14 mouse cellular contexts compared by ENCODE assay signal in the genomic region with DNA sequence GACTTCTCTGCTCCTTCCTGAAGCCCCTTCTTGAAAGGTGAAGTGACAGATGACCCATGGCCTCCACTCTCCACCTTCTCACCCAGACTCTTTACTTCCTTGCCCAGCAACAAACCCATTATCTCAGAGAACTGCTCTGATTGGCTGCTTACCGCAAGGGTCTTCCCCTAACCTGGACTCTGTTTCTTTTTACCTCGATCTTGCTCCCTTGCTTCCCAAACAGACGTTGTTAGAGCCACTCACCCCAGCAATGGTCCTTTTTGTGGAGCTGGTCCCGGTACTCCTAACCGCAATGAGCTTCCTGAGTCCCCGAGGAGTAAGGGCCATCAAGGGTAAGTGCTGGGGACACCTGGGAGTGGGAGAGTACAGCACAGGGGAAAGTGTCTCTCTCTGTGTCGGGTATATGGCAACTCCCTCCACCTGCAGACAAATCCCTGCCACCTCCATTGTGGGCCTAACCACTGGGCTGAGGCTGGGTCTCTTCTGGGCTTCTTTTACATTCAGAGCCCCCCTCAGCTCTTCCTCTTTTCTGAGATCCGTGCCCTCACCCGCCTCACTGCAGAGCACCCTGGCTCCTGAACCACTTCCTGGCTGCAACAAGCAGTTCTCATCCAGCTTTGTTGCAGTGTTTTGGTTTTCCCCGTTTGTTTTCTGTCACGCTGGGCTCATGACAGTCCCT. TPM values are rescaled to one million over a fixed set of nuclear protein-coding genes. Genes with fewer than 3 reads are reported as not detected.
DNase-seq lines count a peak whose midpoint lies in the region; ATAC-seq and TF ChIP-seq lines count a peak whose summit lies in the region.
"Had no signal": no experiment of that assay in that cellular context is flagged by ENCODE, and none has a peak within 500 bp of the region (broad histone marks: within the 10 kb centered on the region; RNA-seq: fewer than 3 reads in every experiment).

A gene (plus strand): TSS at position 144 of the 679 bp plus-strand sequence.

- 32% methylated on average over 11 of the region's 11 CpGs for WGBS in heart, embryonic 12.5 days
- 34% methylated on average over 11 of the region's 11 CpGs for WGBS in heart, embryonic 11.5 days (ENCODE audit: insufficient replicate concordance)
- 37% methylated on average over 11 of the region's 11 CpGs for WGBS in small intestine, adult 2 months
- 31% methylated on average over 11 of the region's 11 CpGs for whole genome bisulfite sequencing in kidney, embryonic 16.5 days

- H3K36me3 ChIP-seq in heart, embryonic 12.5 days = no peaks in the 10 kb centered on the region
- H3K36me3 ChIP-seq in heart, embryonic 11.5 days (ENCODE audit: control insufficient read depth, insufficient read depth, low read length) = no peaks in the 10 kb centered on the region
- no peaks in the 10 kb centered on the region for H3K36me3 ChIP-seq in small intestine, adult 2 months (ENCODE audit: control insufficient read depth, insufficient read depth, low read length)
- H3K36me3 ChIP-seq in kidney, embryonic 16.5 days (ENCODE audit: insufficient read depth, low read length) = no peaks in the 10 kb centered on the region
- H3K36me3 ChIP-seq: lung, embryonic 15.5 days had no signal

- H3K4me2 ChIP-seq in heart, embryonic 12.5 days = 0 out of 2 replicates have a peak within 1 kb of the TSS, but pooled peaks have one; percentile 23
- H3K4me2 ChIP-seq in heart, embryonic 11.5 days = no peak within 1 kb of the TSS
- no peak within 1 kb of the TSS for H3K4me2 ChIP-seq in kidney, embryonic 16.5 days (replicated peaks; ENCODE audit: low read depth, low read length)

- 0 out of 2 replicates have a peak within 1 kb of the TSS, but pooled peaks have one; percentile 7 for H3K27ac ChIP-seq in heart, embryonic 12.5 days (ENCODE audit: poor library complexity, severe bottlenecking)
- no peak within 1 kb of the TSS for H3K27ac ChIP-seq in heart, embryonic 11.5 days (ENCODE audit: low read depth, low read length)
- peak within 1 kb of the TSS; percentile 44 for H3K27ac ChIP-seq in small intestine, adult 2 months (ENCODE audit: insufficient read depth, low read depth, low read length)
- no peak within 1 kb of the TSS for H3K27ac ChIP-seq in kidney, embryonic 16.5 days (ENCODE audit: low read length)
- H3K27ac ChIP-seq: kidney, postnatal 0 days; lung, embryonic 15.5 days had no signal

- H3K9ac ChIP-seq in heart, embryonic 12.5 days = no peak within 1 kb of the TSS
- no peak within 1 kb of the TSS for H3K9ac ChIP-seq in heart, embryonic 11.5 days (ENCODE audit: low read depth, low read length)
- H3K9ac ChIP-seq in kidney, embryonic 16.5 days (replicated peaks; ENCODE audit: low read length) = no peak within 1 kb of the TSS
- H3K9ac ChIP-seq: lung, embryonic 15.5 days had no signal

- no peaks in the 10 kb centered on the region for H3K9me3 ChIP-seq in heart, embryonic 12.5 days (replicated peaks)
- H3K9me3 ChIP-seq in heart, embryonic 11.5 days (replicated peaks; ENCODE audit: control insufficient read depth, low read length) = no peaks in the 10 kb centered on the region
- H3K9me3 ChIP-seq in kidney, embryonic 16.5 days (ENCODE audit: low read length) = 0 out of 2 replicates have a peak, but pooled peaks cover 4% of the 10 kb centered on the region
- H3K9me3 ChIP-seq: lung, embryonic 15.5 days had no signal

- H3K27me3 ChIP-seq in heart, embryonic 12.5 days (replicated peaks) = peaks cover 3% of the 10 kb centered on the region; the same call in 1 of the 2 replicates
- H3K27me3 ChIP-seq in heart, embryonic 11.5 days (ENCODE audit: control insufficient read depth, insufficient read depth, low read length) = no peaks in the 10 kb centered on the region
- no peaks in the 10 kb centered on the region for H3K27me3 ChIP-seq in small intestine, adult 2 months (ENCODE audit: control insufficient read depth, insufficient read depth, low read length)
- no peaks in the 10 kb centered on the region for H3K27me3 ChIP-seq in kidney, embryonic 16.5 days (ENCODE audit: insufficient read depth, low read length)

- ATAC-seq in heart, embryonic 12.5 days (ENCODE audit: insufficient number of reproducible peaks, low FRiP score) = no peak
- ATAC-seq in heart, embryonic 11.5 days (replicated peaks; ENCODE audit: insufficient number of reproducible peaks, low FRiP score, low TSS enrichment) = no peak
- peak; percentile 51 for ATAC-seq in granulocyte monocyte progenitor cell, adult 5-6 weeks (replicated peaks; ENCODE audit: poor library complexity, severe bottlenecking)
- no peak for ATAC-seq in erythroblast, adult 5-6 weeks (replicated peaks; ENCODE audit: low FRiP score, poor library complexity, severe bottlenecking)
- no peak for ATAC-seq in kidney, embryonic 16.5 days (ENCODE audit: low FRiP score, low TSS enrichment)

- peak; percentile 82 for DNase-seq in A20 (ENCODE audit: low read depth, low spot score)
- no peak for DNase-seq in adrenal gland, postnatal 25 days
- DNase-seq: cerebellum, postnatal 25 days had no signal

- no peak for TF ChIP-seq POLR2A in small intestine, adult 2 months (IDR thresholded peaks at IDR 0.05; ENCODE audit: low read depth, low read length)

- H3K4me1 ChIP-seq in heart, embryonic 12.5 days (replicated peaks) = peaks cover 21% of the 10 kb centered on the region
- peaks cover 4% of the 10 kb centered on the region; the same call in 1 of the 2 replicates for H3K4me1 ChIP-seq in heart, embryonic 11.5 days (ENCODE audit: control insufficient read depth, insufficient read depth, low read length)
- H3K4me1 ChIP-seq in small intestine, adult 2 months (ENCODE audit: control insufficient read depth, insufficient read depth, insufficient read length, low read length) = peaks cover 7% of the 10 kb centered on the region; the same call in 1 of the 2 replicates
- peaks cover 5% of the 10 kb centered on the region for H3K4me1 ChIP-seq in kidney, embryonic 16.5 days (ENCODE audit: insufficient read depth, low read length)

- no peak within 1 kb of the TSS for H3K4me3 ChIP-seq in heart, embryonic 12.5 days
- H3K4me3 ChIP-seq in heart, embryonic 11.5 days (ENCODE audit: low read depth, low read length) = no peak within 1 kb of the TSS
- H3K4me3 ChIP-seq in small intestine, adult 2 months (ENCODE audit: low read depth, low read length) = peak within 1 kb of the TSS; percentile 40
- no peak within 1 kb of the TSS for H3K4me3 ChIP-seq in kidney, embryonic 16.5 days (ENCODE audit: low read length)
- H3K4me3 ChIP-seq: erythroblast, embryonic 14.5 days; lung, embryonic 15.5 days had no signal

- no peak for TF ChIP-seq CTCF in small intestine, adult 2 months (IDR thresholded peaks at IDR 0.05; ENCODE audit: extremely low read depth, insufficient read length, insufficient replicate concordance, low read depth, low read length)

RNA-seq across cellular contexts. Expression of the gene that starts here (rescaled TPM):
- polyA plus RNA-seq in heart, embryonic 12.5 days (2016; fragmentation: Nextera tagmentation; extraction: Ambion mirVana) = 0.26 and 0.37 TPM in 2 replicates
- 0.34 and 1.2 TPM in 2 replicates for polyA plus RNA-seq in heart, embryonic 11.5 days (2014; fragmentation: Nextera tagmentation; extraction: Ambion mirVana)
- 6.4 and 15.0 TPM in 2 replicates for total RNA-seq in granulocyte monocyte progenitor cell, adult 5-6 weeks (2014; fragmentation: Nextera tagmentation)
- 1.7 and 7.6 TPM in 2 replicates for total RNA-seq in granulocyte monocyte progenitor cell, adult 5-6 weeks (2017)
- 7.2 and 16.6 TPM in 2 replicates for polyA plus RNA-seq in small intestine, adult 2 months (2012; rRNA removed)
- total RNA-seq in adrenal gland, postnatal 25 days (2021) = 0.27 TPM in 1 of 2 replicates, not detected in the other
- 0.84 and 7.9 TPM in 2 replicates for total RNA-seq in erythroblast, adult 5-6 weeks (2015; ENCODE audit: low replicate concordance)
- total RNA-seq in erythroblast, adult 5-6 weeks (2017; ENCODE audit: low replicate concordance) = 1.1 TPM in 1 of 2 replicates, not detected in the other
- polyA plus RNA-seq in kidney, embryonic 16.5 days (2015; fragmentation: Nextera tagmentation; extraction: Ambion mirVana) = 0.52 and 0.82 TPM in 2 replicates
- total RNA-seq: heart, postnatal 25 days had no signal
- polyA plus RNA-seq: C2C12 had no signal

Comparison
In these comparisons a context has a peak if more than half of its experiments do, and no peak if none do; other contexts are left out.
1. H3K27ac ChIP-seq: peak in heart, embryonic 12.5 days (single experiment) and small intestine, adult 2 months (single experiment); none in heart, embryonic 11.5 days (single experiment) and kidney, embryonic 16.5 days (single experiment).